Mouse (Mus musculus) layer of hippocampus, adult 9-10 months (tissue): Measurements from ENCODE around the gene Clk2.
A peak's percentile ranks its signal among the peaks of the same experiment; 100 is the strongest.
"Not testable (repeated sequence)": the region's sequence is repeated elsewhere in the genome, so short reads cannot be mapped to it uniquely, and the experiment has no call there.

ENCODE experiments used
- DNase-seq: peaks from one replicate; pipeline ENCODE4 v3.0.0; 2022; ENCODE audit warnings: low spot score

Clk2 gene

GRCm38 (mm10) chr3:89159616-89160344 is 4.8 kb upstream of the Clk2 start, which contains the start of gene Hcn3:
TSS of gene Hcn3 (minus strand) at chr3:89160196.
- no peak for DNase-seq

DNA sequence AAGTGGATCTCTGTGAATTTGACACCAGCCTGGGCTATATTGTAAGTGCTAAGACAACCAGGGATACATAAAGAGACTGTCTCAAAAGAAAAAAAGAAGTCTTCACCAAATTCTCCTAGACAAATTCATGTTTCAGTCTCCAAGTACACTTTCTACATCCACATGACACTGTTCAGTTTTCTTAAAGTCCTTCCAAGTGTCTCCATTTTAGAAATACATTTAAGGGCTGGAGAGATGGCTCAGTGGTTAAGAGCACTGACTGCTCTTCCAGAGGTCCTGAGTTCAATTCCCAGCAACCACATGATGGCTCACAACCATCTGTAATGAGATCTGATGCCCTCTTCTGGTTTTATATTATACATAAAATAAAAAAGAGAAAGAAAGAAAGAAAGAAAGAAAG is 3.4 kb upstream of the Clk2 start:
- DNase-seq: not testable (repeated sequence)

- DNase-seq: no peak
These were observed 2.8 kb upstream of the Clk2 start for GRCm38 (mm10) chr3:89161786-89162185.

DNA sequence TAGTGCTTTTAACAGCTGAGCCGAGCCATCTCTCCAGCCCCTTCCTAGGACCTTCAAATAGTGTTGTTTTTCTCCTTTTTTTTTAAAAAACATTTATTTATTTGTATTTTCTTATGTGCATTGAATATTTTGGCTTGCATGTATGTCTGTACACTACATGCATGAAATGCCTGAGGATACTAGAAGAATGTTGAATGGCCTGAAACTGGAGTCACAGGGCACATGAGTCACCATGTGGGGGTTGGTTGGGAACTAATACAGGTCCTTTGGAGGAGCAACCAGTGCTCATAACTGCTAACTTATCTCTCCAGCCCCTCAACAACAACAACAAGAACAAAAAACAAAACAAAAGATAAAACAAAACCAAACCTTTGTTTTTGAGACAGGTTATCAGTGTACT is 1.5 kb upstream of the Clk2 start:
- DNase-seq: no peak

DNA sequence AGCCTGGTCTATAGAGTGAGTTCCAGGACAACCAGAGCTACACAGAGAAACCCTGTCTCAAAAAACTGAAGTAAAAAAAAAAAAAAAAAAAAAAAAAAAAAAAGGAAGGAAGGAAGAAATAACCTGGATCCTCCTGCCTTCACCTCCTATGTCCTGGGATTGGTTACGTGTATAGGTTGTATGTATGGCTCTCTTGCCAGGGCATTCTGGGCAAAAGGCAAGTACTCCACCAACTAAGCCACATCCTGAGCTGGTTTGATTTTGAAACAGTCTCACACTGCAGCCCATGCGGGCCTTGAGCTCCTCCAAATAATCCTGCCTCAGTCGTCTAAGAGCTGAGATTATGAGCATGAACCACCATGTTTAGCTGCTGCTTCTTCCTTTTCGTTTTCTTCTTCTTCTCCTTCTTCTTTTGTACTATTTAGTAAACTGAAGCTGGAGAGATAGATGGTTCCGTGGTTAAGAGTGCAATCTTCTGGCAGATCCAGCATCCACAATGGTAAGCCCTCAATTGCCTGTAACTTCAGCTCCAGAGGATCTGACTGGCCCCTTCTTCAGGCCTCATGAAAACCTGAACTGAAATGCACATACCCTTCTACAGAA is 851 bp upstream of the Clk2 start:
- no peak for DNase-seq

DNA sequence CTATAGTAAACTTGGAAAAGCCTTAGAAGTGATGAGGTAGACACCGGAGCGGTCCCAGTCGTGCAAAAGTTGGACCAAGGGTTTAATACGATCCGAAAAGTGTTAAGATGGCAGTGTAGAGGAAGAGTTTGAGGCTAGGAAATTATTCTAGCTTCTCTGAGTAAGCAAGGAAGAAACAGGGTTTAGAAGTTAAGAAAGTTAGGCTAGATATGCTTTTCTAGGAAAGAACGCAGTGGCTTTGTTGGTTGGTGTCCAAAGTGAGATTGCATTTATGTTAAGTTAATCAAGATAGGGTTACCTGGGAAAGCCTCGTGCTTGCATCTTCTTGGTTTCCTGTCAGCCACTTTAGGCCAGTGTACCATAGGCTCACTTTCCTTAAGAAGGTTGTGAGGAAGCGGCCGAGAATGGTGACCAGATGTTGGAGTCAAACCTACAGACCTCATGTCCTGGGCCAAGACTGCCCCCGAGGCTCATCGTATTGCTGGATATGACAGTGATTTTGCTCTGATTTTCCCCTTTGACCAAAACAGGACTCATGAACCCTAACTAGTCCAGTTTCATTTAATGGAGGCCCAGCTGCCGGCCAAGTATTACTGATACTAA is 774 bp downstream of the Clk2 start:
- DNase-seq: no peak

DNA sequence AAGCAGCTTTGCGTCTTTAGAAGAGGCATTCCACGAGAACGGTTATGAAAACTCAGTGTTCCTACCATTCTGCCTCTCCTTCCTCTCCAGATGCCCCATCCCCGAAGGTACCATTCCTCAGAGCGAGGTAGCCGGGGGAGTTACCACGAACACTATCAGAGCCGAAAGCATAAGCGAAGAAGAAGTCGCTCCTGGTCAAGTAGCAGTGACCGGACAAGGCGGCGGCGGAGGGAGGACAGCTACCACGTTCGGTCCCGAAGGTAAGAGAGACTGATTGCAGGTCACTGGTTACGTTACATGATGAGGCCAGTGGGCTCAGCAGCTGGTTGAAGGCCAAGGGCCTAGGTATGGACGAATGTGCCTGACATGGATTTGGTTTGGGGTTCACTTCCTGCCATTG is 2.4 kb downstream of the Clk2 start:
- DNase-seq: no peak

DNA sequence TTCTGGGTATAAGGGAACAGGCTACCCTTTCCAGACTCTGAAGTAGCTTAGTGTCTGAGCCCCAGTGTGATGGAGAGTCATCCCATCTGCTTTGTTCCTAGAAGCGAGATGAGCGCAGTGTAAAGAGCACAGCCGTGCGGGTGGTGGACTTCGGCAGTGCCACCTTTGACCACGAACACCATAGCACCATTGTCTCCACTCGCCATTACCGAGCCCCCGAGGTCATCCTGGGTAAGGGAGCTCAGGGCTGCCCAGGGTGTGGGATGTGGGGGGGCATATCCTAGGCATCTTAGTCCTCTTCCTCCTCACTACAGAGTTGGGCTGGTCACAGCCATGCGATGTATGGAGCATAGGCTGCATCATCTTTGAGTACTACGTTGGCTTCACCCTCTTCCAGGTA is 10.2 kb downstream of the Clk2 start:
- DNase-seq: no peak

GRCm38 (mm10) chr3:89175544-89175943 is 10.9 kb downstream of the Clk2 start:
- no peak for DNase-seq

GRCm38 (mm10) chr3:89176421-89176820 is 11.8 kb downstream of the Clk2 start:
- DNase-seq: no peak

GRCm38 (mm10) chr3:89177242-89178106 is 12.9 kb downstream of the Clk2 start, which contains the start of gene Scamp3:
TSS of gene Scamp3 (plus strand) at chr3:89177473.
- DNase-seq: peak; percentile 87

- no peak for DNase-seq
These were observed 13.5 kb downstream of the Clk2 start for GRCm38 (mm10) chr3:89178107-89178385.

- no peak for DNase-seq
These were observed 14.5 kb downstream of the Clk2 start for GRCm38 (mm10) chr3:89179056-89179455.

- no peak for DNase-seq
These were observed 17.3 kb downstream of the Clk2 start for GRCm38 (mm10) chr3:89181749-89182500.

DNA sequence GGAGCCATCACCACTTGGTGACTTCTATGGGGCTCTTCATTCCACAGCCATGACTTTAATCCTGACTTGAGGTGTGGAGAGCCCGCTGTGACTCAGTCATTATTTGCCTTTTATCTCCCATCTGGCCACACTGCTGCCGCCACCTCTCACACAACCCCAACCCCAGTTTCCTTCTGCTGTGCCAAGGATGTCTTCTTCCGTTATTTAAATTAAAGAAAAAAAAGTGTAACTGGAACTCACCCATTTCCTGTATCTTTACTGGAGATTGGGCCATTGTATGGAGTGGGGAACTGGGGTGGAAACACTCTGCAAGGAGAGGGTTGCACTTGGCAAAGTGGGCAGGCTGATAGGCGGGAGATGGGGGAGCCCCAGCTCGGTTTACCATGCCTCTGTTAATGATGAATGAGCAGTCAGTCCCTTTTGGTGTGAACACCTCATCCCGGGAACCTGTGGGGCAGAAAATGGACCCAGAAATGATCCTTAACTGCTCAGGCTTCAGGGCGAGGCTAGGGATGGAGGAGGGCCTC is 18.0 kb downstream of the Clk2 start:
- DNase-seq: no peak

- DNase-seq: peak; percentile 76
These were observed 18.7 kb downstream of the Clk2 start, which contains the start of gene Fam189b for GRCm38 (mm10) chr3:89183058-89183958. TSS of gene Fam189b (plus strand) at chr3:89183143.

DNA sequence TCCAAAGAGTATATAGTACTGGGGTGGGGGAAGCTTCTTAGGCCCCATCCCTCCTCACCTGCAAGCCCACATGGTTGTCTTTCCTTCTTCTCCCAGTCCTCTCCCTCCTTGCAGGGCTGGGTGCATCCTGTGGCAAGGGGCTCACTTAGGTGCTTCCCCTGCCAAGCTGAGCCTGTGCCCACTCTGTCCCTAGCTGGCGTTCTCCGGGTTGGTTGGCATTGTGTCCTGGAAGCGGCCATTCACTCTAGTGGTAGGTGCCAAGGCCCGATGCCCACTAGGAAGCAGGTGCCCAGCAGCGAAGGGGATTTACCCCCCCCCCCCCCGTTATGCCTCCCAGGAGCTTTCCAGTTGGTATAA is 19.3 kb downstream of the Clk2 start:
- DNase-seq: no peak

DNA sequence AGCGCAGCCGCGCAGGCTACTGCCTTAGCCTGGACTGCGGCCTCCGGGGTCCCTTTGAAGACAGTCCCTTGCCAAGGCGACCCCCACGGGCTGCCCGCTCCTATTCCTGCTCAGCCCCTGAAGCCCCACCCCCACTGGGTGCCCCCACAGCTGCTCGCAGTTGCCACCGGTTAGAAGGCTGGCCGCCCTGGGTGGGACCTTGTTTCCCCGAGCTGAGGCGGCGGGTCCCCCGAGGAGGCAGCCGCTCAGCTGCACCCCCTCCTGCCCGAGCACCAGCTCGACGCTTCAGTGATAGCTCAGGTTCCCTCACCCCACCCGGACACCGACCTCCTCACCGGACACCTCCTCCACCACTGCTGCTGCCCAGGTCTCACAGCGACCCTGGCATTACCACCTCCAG is 22.6 kb downstream of the Clk2 start:
- DNase-seq: no peak

GRCm38 (mm10) chr3:89187690-89188477 is 23.3 kb downstream of the Clk2 start:
- DNase-seq: no peak

DNA sequence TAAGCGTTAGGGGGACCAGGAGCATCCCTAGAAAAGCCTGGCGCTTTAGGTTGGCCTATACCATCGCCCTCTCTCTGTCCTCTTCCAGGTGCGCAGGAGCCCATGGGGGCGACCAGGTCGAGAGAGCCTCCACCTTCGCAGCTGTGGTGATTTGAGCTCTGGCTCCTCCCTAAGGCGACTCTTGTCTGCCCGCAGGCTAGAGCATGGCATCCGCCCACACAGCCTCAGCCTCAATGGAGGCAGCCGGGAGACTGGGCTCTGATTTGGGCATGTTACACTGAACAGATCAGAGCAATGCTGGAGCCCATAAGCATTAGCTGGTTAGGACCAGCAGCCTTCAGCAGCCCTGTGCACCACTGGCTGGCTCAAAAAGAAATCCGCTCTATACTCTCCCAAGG is 23.9 kb downstream of the Clk2 start:
- DNase-seq: no peak
